Mouse (Mus musculus): ENCODE measurements at regions not wholly inside any gene's neighbourhood (a gene's known extent, or its start where the extent isn't known, plus 50 kb on each side); places are given as distances from the start of the nearest gene placed in this dataset.

- no peak for TF ChIP-seq CTCF (IDR thresholded peaks at IDR 0.05; ENCODE audit: control insufficient read depth, insufficient read depth, low read length)
- no peak for TF ChIP-seq POLR2A (IDR thresholded peaks at IDR 0.05; ENCODE audit: borderline replicate concordance, control insufficient read depth, low read depth, low read length)
Observed at GRCm38 (mm10) chr17:45341573-45341972, 92.0 kb downstream of the Cdc5l start.

All from bone marrow, adult 2 months (tissue).